Mouse (Mus musculus) cerebral cortex, adult 2 months (tissue): ENCODE measurements around the gene Sned1.

Source experiments
- WGBS: fragments of 180-500 bp; shearing (Covaris S2); methylation state at CpG from one replicate; pipeline ENCODE4 v1.1.7; 2018; 5-methylcytosine and 5-hydroxymethylcytosine counted together

The Sned1 gene

GRCm38 (mm10) chr1:93305581-93306337 lies 70.1 kb downstream of the Sned1 start, which contains the start of gene Mterf4:
TSS of gene Mterf4 (minus strand) at chr1:93305915.
- WGBS = 3% methylated on average over 36 of the region's 36 CpGs

GRCm38 (mm10) chr1:93323973-93324372 lies 88.3 kb downstream of the Sned1 start:
- 95% methylated on average over 6 of the region's 6 CpGs for WGBS

- 86% methylated on average over 3 of the region's 3 CpGs for WGBS
Observed at GRCm38 (mm10) chr1:93326446-93326845, 90.8 kb downstream of the Sned1 start.

- WGBS = 84% methylated on average over 2 of the region's 2 CpGs
Observed at GRCm38 (mm10) chr1:93334621-93335020, 99.0 kb downstream of the Sned1 start.

- under 1% methylated on average over 63 of the region's 63 CpGs for WGBS
Observed at GRCm38 (mm10) chr1:93342648-93343503, 107.2 kb downstream of the Sned1 start, which contains the start of the genes Ppp1r7 and Pask. TSS of gene Ppp1r7 (plus strand) at chr1:93342854. TSS of gene Pask (minus strand) at chr1:93343482.

- under 1% methylated on average over 39 of the region's 39 CpGs for WGBS
Observed at GRCm38 (mm10) chr1:93343504-93344047, 107.9 kb downstream of the Sned1 start.

- WGBS = 59% methylated on average over 5 of the region's 5 CpGs
Observed at GRCm38 (mm10) chr1:93347176-93347575, 111.5 kb downstream of the Sned1 start.

GRCm38 (mm10) chr1:93349701-93350100 lies 114.1 kb downstream of the Sned1 start:
- WGBS = 25% methylated on average over 4 of the region's 4 CpGs
